Mouse (Mus musculus): ENCODE measurements around the gene Oas2. TPM values are rescaled to one million over a fixed set of nuclear protein-coding genes. Genes with fewer than 3 reads are reported as not detected.

Gene Oas2
- polyA plus RNA-seq, 2 experiments = 0.23 to 1.1 TPM

- no peaks in the 10 kb centered on the region for H3K4me1 ChIP-seq (ENCODE audit: control insufficient read depth, insufficient read depth, low read length)
- H3K9me3 ChIP-seq (ENCODE audit: control insufficient read depth, low read length) = 0 out of 2 replicates have a peak, but pooled peaks cover 3% of the 10 kb centered on the region
- no peak overlapping the region for H3K27ac ChIP-seq (replicated peaks; ENCODE audit: low read depth, low read length)
- no peak for TF ChIP-seq POLR2A (IDR thresholded peaks at IDR 0.05; ENCODE audit: borderline replicate concordance, extremely low read depth, insufficient read depth, insufficient read length)
- no peak for ATAC-seq (ENCODE audit: low FRiP score, low read depth)
- H3K9ac ChIP-seq (ENCODE audit: low read depth, low read length, severe bottlenecking) = no peak overlapping the region
- H3K36me3 ChIP-seq (ENCODE audit: control insufficient read depth, insufficient read depth, low read length) = no peaks in the 10 kb centered on the region
- H3K27me3 ChIP-seq (ENCODE audit: control insufficient read depth, insufficient read depth, low read length) = peaks cover 8% of the 10 kb centered on the region; the same call in 1 of the 2 replicates
- no peak for DNase-seq (ENCODE audit: low spot score)
- no peak overlapping the region for H3K4me2 ChIP-seq (replicated peaks; ENCODE audit: low read depth, low read length, severe bottlenecking)
- 86% methylated on average over 3 of the region's 3 CpGs for WGBS
- no peak overlapping the region for H3K4me3 ChIP-seq (replicated peaks; ENCODE audit: low read length)
Measured at GRCm38 (mm10) chr5:120687484-120687851, 62.2 kb downstream of the Oas2 start.

GRCm38 (mm10) chr5:120686749-120687483 lies 62.7 kb downstream of the Oas2 start:
- no peaks in the 10 kb centered on the region for H3K36me3 ChIP-seq (ENCODE audit: control insufficient read depth, insufficient read depth, low read length)
- DNase-seq (ENCODE audit: low spot score) (no peak), ATAC-seq (ENCODE audit: low FRiP score, low read depth) (no peak)
- H3K27ac ChIP-seq (replicated peaks; ENCODE audit: low read depth, low read length) = no peak overlapping the region
- H3K4me1 ChIP-seq (ENCODE audit: control insufficient read depth, insufficient read depth, low read length) = no peaks in the 10 kb centered on the region
- H3K9ac ChIP-seq (ENCODE audit: low read depth, low read length, severe bottlenecking) = no peak overlapping the region
- 80% methylated on average over 6 of the region's 6 CpGs for WGBS
- no peak for TF ChIP-seq POLR2A (IDR thresholded peaks at IDR 0.05; ENCODE audit: borderline replicate concordance, extremely low read depth, insufficient read depth, insufficient read length)
- H3K4me3 ChIP-seq (replicated peaks; ENCODE audit: low read length) = no peak overlapping the region
- H3K27me3 ChIP-seq (ENCODE audit: control insufficient read depth, insufficient read depth, low read length) = peaks cover 13% of the 10 kb centered on the region; the same call in 1 of the 2 replicates
- H3K4me2 ChIP-seq (replicated peaks; ENCODE audit: low read depth, low read length, severe bottlenecking) = no peak overlapping the region
- 0 out of 2 replicates have a peak, but pooled peaks cover 3% of the 10 kb centered on the region for H3K9me3 ChIP-seq (ENCODE audit: control insufficient read depth, low read length)

- 0 out of 2 replicates have a peak, but pooled peaks cover 3% of the 10 kb centered on the region for H3K9me3 ChIP-seq (ENCODE audit: control insufficient read depth, low read length)
- H3K4me3 ChIP-seq (replicated peaks; ENCODE audit: low read length) = no peak overlapping the region
- H3K27me3 ChIP-seq (ENCODE audit: control insufficient read depth, insufficient read depth, low read length) = peaks cover 13% of the 10 kb centered on the region; the same call in 1 of the 2 replicates
- H3K4me2 ChIP-seq (replicated peaks; ENCODE audit: low read depth, low read length, severe bottlenecking) = no peak overlapping the region
- no peaks in the 10 kb centered on the region for H3K36me3 ChIP-seq (ENCODE audit: control insufficient read depth, insufficient read depth, low read length)
- DNase-seq (ENCODE audit: low spot score) = no peak
- TF ChIP-seq POLR2A (IDR thresholded peaks at IDR 0.05; ENCODE audit: borderline replicate concordance, extremely low read depth, insufficient read depth, insufficient read length) = no peak
- H3K9ac ChIP-seq (ENCODE audit: low read depth, low read length, severe bottlenecking) = no peak overlapping the region
- ATAC-seq (ENCODE audit: low FRiP score, low read depth) = no peak
- no peak overlapping the region for H3K27ac ChIP-seq (replicated peaks; ENCODE audit: low read depth, low read length)
- WGBS = 83% methylated on average over 8 of the region's 8 CpGs
- H3K4me1 ChIP-seq (ENCODE audit: control insufficient read depth, insufficient read depth, low read length) = peaks cover 2% of the 10 kb centered on the region
Measured at GRCm38 (mm10) chr5:120685678-120686077, 64.0 kb downstream of the Oas2 start.

GRCm38 (mm10) chr5:120682982-120683771 lies 66.5 kb downstream of the Oas2 start:
- H3K4me1 ChIP-seq (ENCODE audit: control insufficient read depth, insufficient read depth, low read length) = peaks cover 6% of the 10 kb centered on the region
- ATAC-seq (ENCODE audit: low FRiP score, low read depth) = no peak
- 15% methylated on average over 24 of the region's 24 CpGs for WGBS
- TF ChIP-seq POLR2A (IDR thresholded peaks at IDR 0.05; ENCODE audit: borderline replicate concordance, extremely low read depth, insufficient read depth, insufficient read length) = no peak
- peaks cover 13% of the 10 kb centered on the region; the same call in 1 of the 2 replicates for H3K27me3 ChIP-seq (ENCODE audit: control insufficient read depth, insufficient read depth, low read length)
- H3K36me3 ChIP-seq (ENCODE audit: control insufficient read depth, insufficient read depth, low read length) = no peaks in the 10 kb centered on the region
- no peak overlapping the region for H3K4me2 ChIP-seq (replicated peaks; ENCODE audit: low read depth, low read length, severe bottlenecking)
- no peak for DNase-seq (ENCODE audit: low spot score)
- no peak overlapping the region for H3K9ac ChIP-seq (ENCODE audit: low read depth, low read length, severe bottlenecking)
- no peak overlapping the region for H3K27ac ChIP-seq (replicated peaks; ENCODE audit: low read depth, low read length)
- H3K4me3 ChIP-seq (replicated peaks; ENCODE audit: low read length) = no peak overlapping the region
- 0 out of 2 replicates have a peak, but pooled peaks cover 3% of the 10 kb centered on the region for H3K9me3 ChIP-seq (ENCODE audit: control insufficient read depth, low read length)

- H3K4me3 ChIP-seq (replicated peaks; ENCODE audit: low read length) = no peak overlapping the region
- no peak for TF ChIP-seq POLR2A (IDR thresholded peaks at IDR 0.05; ENCODE audit: borderline replicate concordance, extremely low read depth, insufficient read depth, insufficient read length)
- no peak overlapping the region for H3K4me2 ChIP-seq (replicated peaks; ENCODE audit: low read depth, low read length, severe bottlenecking)
- no peak for ATAC-seq (ENCODE audit: low FRiP score, low read depth)
- H3K4me1 ChIP-seq (ENCODE audit: control insufficient read depth, insufficient read depth, low read length) = peaks cover 6% of the 10 kb centered on the region
- no peak overlapping the region for H3K27ac ChIP-seq (replicated peaks; ENCODE audit: low read depth, low read length)
- no peak overlapping the region for H3K9ac ChIP-seq (ENCODE audit: low read depth, low read length, severe bottlenecking)
- DNase-seq (ENCODE audit: low spot score) = no peak
- no peaks in the 10 kb centered on the region for H3K36me3 ChIP-seq (ENCODE audit: control insufficient read depth, insufficient read depth, low read length)
- 82% methylated on average over 18 of the region's 18 CpGs for WGBS
- peaks cover 13% of the 10 kb centered on the region; the same call in 1 of the 2 replicates for H3K27me3 ChIP-seq (ENCODE audit: control insufficient read depth, insufficient read depth, low read length)
- H3K9me3 ChIP-seq (ENCODE audit: control insufficient read depth, low read length) = 0 out of 2 replicates have a peak, but pooled peaks cover 3% of the 10 kb centered on the region
Measured at GRCm38 (mm10) chr5:120680918-120681317, 68.7 kb downstream of the Oas2 start.

Other genes with a start within 250 kb of the Oas2 start
- gene Plbd2, start 246.2 kb downstream of the Oas2 start, polyA plus RNA-seq (2012; rRNA removed) = 33.9 and 44.6 TPM in 2 replicates
- 51.6 and 54.0 TPM in 2 replicates for gene Plbd2, start 246.2 kb downstream of the Oas2 start, polyA plus RNA-seq (2014; fragmentation: Nextera tagmentation; extraction: Ambion mirVana)
- 13.2 and 15.4 TPM in 2 replicates for gene Slc8b1, start 238.7 kb downstream of the Oas2 start, polyA plus RNA-seq (2012; rRNA removed)
- 3.7 and 5.6 TPM in 2 replicates for gene Slc8b1, start 238.7 kb downstream of the Oas2 start, polyA plus RNA-seq (2014; fragmentation: Nextera tagmentation; extraction: Ambion mirVana)
- gene Tpcn1, start 161.2 kb downstream of the Oas2 start, polyA plus RNA-seq (2012; rRNA removed) = 47.1 and 64.9 TPM in 2 replicates
- 24.3 and 25.2 TPM in 2 replicates for gene Tpcn1, start 161.2 kb downstream of the Oas2 start, polyA plus RNA-seq (2014; fragmentation: Nextera tagmentation; extraction: Ambion mirVana)
- 0.90 and 1.4 TPM in 2 replicates for gene Iqcd, start 160.8 kb downstream of the Oas2 start, polyA plus RNA-seq (2012; rRNA removed)
- gene Iqcd, start 160.8 kb downstream of the Oas2 start, polyA plus RNA-seq (2014; fragmentation: Nextera tagmentation; extraction: Ambion mirVana) = 0.12 and 0.43 TPM in 2 replicates
- 25.4 TPM in 2 replicates for gene Rita1, start 137.3 kb downstream of the Oas2 start, polyA plus RNA-seq (2012; rRNA removed)
- gene Rita1, start 137.3 kb downstream of the Oas2 start, polyA plus RNA-seq (2014; fragmentation: Nextera tagmentation; extraction: Ambion mirVana) = 10.2 and 11.6 TPM in 2 replicates
- gene Ddx54, start 137.1 kb downstream of the Oas2 start, polyA plus RNA-seq (2012; rRNA removed) = 36.1 and 42.1 TPM in 2 replicates
- gene Ddx54, start 137.1 kb downstream of the Oas2 start, polyA plus RNA-seq (2014; fragmentation: Nextera tagmentation; extraction: Ambion mirVana) = 34.1 and 35.1 TPM in 2 replicates
- gene Cfap73, start 115.6 kb downstream of the Oas2 start, polyA plus RNA-seq (2012; rRNA removed) = not detected in 2 replicates
- gene Cfap73, start 115.6 kb downstream of the Oas2 start, polyA plus RNA-seq (2014; fragmentation: Nextera tagmentation; extraction: Ambion mirVana) = not detected in 2 replicates
- 0.19 and 0.32 TPM in 2 replicates for gene Rasal1, start 101.0 kb downstream of the Oas2 start, polyA plus RNA-seq (2012; rRNA removed)
- 0.17 and 1.0 TPM in 2 replicates for gene Rasal1, start 101.0 kb downstream of the Oas2 start, polyA plus RNA-seq (2014; fragmentation: Nextera tagmentation; extraction: Ambion mirVana)
- gene Dtx1, start 37.9 kb downstream of the Oas2 start, polyA plus RNA-seq (2012; rRNA removed) = 11.1 and 14.7 TPM in 2 replicates
- gene Dtx1, start 37.9 kb downstream of the Oas2 start, polyA plus RNA-seq (2014; fragmentation: Nextera tagmentation; extraction: Ambion mirVana) = 3.9 and 5.5 TPM in 2 replicates
- 0.11 and 0.22 TPM in 2 replicates for gene Oas3, start 27.8 kb upstream of the Oas2 start, polyA plus RNA-seq (2012; rRNA removed)
- 0.22 TPM in 1 of 2 replicates, not detected in the other for gene Oas3, start 27.8 kb upstream of the Oas2 start, polyA plus RNA-seq (2014; fragmentation: Nextera tagmentation; extraction: Ambion mirVana)
- not detected in 2 replicates for gene Oas1e, start 45.7 kb upstream of the Oas2 start, polyA plus RNA-seq (2012; rRNA removed)
- gene Oas1e, start 45.7 kb upstream of the Oas2 start, polyA plus RNA-seq (2014; fragmentation: Nextera tagmentation; extraction: Ambion mirVana) = not detected in 2 replicates
- gene Oas1c, start 62.7 kb upstream of the Oas2 start, polyA plus RNA-seq (2012; rRNA removed) = 0.58 and 0.85 TPM in 2 replicates
- gene Oas1c, start 62.7 kb upstream of the Oas2 start, polyA plus RNA-seq (2014; fragmentation: Nextera tagmentation; extraction: Ambion mirVana) = 0.10 and 0.19 TPM in 2 replicates
- gene Oas1f, start 97.5 kb upstream of the Oas2 start, polyA plus RNA-seq (2012; rRNA removed) = not detected in 2 replicates
- gene Oas1f, start 97.5 kb upstream of the Oas2 start, polyA plus RNA-seq (2014; fragmentation: Nextera tagmentation; extraction: Ambion mirVana) = not detected in 2 replicates
- gene Oas1h, start 111.6 kb upstream of the Oas2 start, polyA plus RNA-seq (2012; rRNA removed) = not detected in 2 replicates
- gene Oas1h, start 111.6 kb upstream of the Oas2 start, polyA plus RNA-seq (2014; fragmentation: Nextera tagmentation; extraction: Ambion mirVana) = not detected in 2 replicates
- gene Oas1g, start 137.8 kb upstream of the Oas2 start, polyA plus RNA-seq (2012; rRNA removed) = 0.58 and 0.72 TPM in 2 replicates
- 0.19 TPM in 1 of 2 replicates, not detected in the other for gene Oas1g, start 137.8 kb upstream of the Oas2 start, polyA plus RNA-seq (2014; fragmentation: Nextera tagmentation; extraction: Ambion mirVana)
- 1.5 and 2.0 TPM in 2 replicates for gene Oas1a, start 157.7 kb upstream of the Oas2 start, polyA plus RNA-seq (2012; rRNA removed)
- gene Oas1a, start 157.7 kb upstream of the Oas2 start, polyA plus RNA-seq (2014; fragmentation: Nextera tagmentation; extraction: Ambion mirVana) = 1.3 and 1.6 TPM in 2 replicates
- gene Oas1d, start 164.7 kb upstream of the Oas2 start, polyA plus RNA-seq (2012; rRNA removed) = not detected in 2 replicates
- gene Oas1d, start 164.7 kb upstream of the Oas2 start, polyA plus RNA-seq (2014; fragmentation: Nextera tagmentation; extraction: Ambion mirVana) = not detected in 2 replicates